Mouse (Mus musculus) heart, postnatal 0 days (tissue): ENCODE measurements around the gene Psmb6.

Experiments
- CTCF ChIP-seq: IDR thresholded peaks from 2 replicates; pipeline ENCODE4 v1.5.1; 2016; ENCODE audit warnings: antibody characterized with exemption, control low read depth, low read depth
- EP300 ChIP-seq: IDR thresholded peaks from 2 replicates; pipeline ENCODE4 v1.6.1; 2016; ENCODE audit warnings: antibody characterized with exemption, low read depth

DNA sequence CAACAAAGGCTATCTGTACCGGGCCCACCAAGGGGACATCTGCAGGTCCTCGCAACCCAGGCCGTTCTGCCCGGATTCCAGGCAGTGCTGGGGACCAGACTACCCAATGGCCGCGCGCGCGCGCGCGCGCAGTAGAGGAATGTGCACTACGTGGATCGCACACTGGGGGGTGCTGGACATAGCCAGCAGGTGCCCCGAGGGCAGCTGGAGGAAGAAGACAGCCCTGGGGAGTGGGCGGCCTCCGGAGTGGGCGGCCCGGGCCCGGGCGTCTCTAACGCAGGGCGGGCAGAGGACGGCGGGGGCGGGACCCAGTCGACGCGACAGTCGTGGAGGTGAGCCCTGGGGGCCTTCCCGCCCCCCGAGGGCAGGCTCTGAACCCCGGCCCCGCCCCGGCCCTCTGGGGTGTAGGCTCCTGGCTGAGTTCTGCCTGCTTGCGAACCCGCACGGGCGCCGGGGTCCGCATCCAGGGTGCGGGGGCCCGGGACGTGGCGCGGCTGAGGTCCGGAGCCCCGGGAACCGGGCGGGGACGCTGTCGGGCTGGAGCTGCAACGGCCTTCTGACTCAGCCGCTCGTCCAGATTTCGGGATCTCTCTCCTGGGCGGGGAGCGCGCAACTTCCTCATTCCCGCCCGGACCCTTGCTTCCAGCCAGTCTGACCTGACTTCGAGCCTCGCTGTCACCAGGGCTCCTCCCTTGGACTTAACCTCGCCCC is 14.9 kb downstream of the Psmb6 start, which contains the start of gene Pld2:
- TF ChIP-seq CTCF (peak; percentile 65), EP300 (no peak)
